Mouse (Mus musculus): ENCODE results near the gene Rnf224. TPM values are rescaled to one million over a fixed set of nuclear protein-coding genes. Genes with fewer than 3 reads are reported as not detected.

The Rnf224 gene
- total RNA-seq, 2 experiments from 2014 or later = not detected

DNA sequence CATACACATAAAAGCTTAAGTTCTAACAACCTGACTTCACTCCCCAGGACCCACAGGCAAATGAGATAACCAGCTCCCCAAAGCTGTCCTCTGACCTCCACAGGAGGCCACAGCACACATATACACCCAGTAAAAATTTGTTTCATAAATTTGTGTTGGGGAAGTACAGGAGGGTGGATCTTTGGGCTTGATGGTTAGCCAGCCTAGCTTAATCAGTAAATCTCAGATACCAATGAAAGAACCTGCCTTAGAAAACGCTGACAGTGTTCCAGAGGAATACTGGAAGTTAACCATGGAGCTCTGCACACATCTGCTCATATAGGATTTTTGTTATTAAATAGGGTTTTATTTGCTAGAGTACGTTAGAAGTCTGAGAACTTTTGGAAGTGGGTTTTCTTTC is 18.9 kb downstream of the Rnf224 start:
- DNase-seq = no peak
- no peak for TF ChIP-seq CTCF (IDR thresholded peaks at IDR 0.05)
- H3K27ac ChIP-seq = no peak overlapping the region
- H3K4me3 ChIP-seq = no peak overlapping the region
- intact Hi-C loops (cut with DNase I) = no loop called here

DNA sequence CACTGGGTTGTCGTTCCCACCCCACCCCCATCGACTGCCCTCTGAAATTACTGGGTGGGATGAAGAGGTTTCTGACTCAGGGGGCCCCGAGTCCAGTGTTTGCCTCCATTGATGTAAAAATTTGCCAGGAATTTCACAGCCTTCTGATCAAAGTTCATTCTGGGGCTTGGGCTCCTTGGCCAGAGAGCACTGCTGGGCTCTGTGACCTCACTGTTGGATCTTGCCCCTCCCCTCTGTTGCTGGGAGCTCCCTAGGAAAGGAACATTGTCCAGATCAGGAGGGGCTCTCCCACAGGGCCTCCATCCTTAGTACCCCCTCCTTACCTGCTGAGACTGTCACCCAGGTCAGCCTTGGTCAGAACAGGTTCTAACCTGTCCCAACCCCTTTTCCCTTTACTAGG is 22.1 kb downstream of the Rnf224 start, which contains the start of gene Stpg3:
TSS of gene Stpg3 (minus strand) at position 194 of the 400 bp plus-strand sequence.
- intact Hi-C loops (cut with DNase I) = no loop called here
- no peak within 1 kb of the TSS for H3K4me3 ChIP-seq
- no peak within 1 kb of the TSS for H3K27ac ChIP-seq
- no peak for DNase-seq
- TF ChIP-seq CTCF (IDR thresholded peaks at IDR 0.05) = no peak

DNA sequence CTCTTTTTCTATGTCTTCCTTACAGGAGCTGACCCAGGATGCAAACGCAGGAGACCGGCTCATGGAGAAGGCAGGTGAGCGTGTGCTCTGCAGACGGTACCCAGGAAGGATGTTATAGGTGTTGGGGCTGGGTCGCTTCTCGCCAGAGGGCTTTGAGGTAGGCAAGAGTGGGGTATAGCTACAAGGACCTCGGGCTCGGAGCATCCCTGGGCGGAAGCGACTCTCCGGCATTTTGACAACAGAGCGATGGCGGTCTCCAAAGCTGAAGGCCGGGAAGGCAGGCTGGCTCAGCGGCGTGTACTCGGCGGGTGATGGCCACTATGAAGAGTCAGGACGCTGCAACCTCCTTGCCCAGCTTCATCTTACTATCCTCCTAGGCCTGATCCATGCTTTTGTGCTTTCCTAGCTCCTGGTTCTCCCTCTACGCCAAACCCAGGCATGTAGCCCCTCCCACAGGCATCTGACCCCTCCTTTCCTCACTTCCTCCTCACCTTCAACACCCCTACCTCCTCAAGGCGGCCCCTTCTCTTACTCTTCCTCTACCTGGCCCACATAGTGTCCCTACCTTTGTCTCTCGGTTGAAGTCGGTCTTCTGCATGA is 23.2 kb downstream of the Rnf224 start:
- no peak overlapping the region for H3K27ac ChIP-seq
- no peak overlapping the region for H3K4me3 ChIP-seq
- intact Hi-C loops (cut with DNase I) = no loop called here
- TF ChIP-seq CTCF (IDR thresholded peaks at IDR 0.05) = no peak
- no peak for DNase-seq

DNA sequence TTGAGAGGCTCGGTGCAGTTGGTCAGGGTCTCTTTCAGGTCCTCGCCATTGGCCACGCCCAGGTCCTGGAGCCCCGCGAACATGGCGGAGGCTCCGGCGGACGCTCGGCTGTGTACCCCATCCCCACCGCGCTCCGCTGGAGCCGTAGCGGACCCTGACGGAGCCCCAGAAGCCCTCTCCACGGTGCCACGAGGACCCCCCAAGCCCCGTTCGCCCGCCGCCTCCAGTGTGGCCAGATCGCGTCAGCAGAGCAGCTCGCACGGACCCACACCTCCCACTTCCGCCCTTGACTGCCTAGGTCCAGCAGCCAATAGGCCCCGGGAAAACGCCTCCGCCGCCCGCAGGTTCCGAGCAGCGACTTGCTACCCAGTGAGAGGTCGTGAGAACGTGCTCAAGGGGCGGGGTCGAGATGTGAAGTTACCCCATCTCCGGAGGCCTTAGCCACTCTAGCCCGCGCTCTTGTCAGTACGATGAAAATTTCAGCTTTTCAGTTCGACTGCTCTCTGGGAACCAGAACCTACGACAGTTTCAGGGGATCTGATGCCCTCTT is 25.4 kb downstream of the Rnf224 start, which contains the start of gene Nelfb:
TSS of gene Nelfb (minus strand) at position 369 of the 550 bp plus-strand sequence.
- peak within 1 kb of the TSS; percentile 99 for H3K4me3 ChIP-seq
- intact Hi-C loops (cut with DNase I) = no loop called here
- DNase-seq = peak; percentile 93
- H3K27ac ChIP-seq = peak within 1 kb of the TSS; percentile 97
- TF ChIP-seq CTCF (IDR thresholded peaks at IDR 0.05) = no peak

DNA sequence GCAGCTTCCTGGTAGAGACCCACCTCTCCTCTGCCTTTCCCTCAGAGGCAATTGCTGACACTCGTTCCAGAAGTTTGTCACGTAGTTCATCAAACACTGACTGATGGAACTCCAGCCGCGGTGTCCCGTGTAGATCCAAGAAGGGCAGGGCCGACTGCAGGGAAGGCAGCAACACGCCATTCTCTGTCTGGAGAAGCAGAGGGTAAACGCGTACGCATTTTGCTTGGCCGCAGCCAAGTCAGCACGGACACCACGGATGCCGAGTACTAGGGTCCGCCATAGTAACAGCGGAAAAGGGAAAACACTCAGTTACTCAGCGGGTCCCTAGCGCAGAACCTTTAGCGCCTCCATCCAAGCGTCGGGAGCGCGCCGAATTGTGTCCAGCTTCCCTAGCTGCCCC is 25.9 kb downstream of the Rnf224 start:
- Histone ChIP-seq H3K4me3 (peak overlapping the region; percentile 99), H3K27ac (peak overlapping the region; percentile 97)
- intact Hi-C loops (cut with DNase I) = no loop called here
- DNase-seq = no peak
- no peak for TF ChIP-seq CTCF (IDR thresholded peaks at IDR 0.05)

DNA sequence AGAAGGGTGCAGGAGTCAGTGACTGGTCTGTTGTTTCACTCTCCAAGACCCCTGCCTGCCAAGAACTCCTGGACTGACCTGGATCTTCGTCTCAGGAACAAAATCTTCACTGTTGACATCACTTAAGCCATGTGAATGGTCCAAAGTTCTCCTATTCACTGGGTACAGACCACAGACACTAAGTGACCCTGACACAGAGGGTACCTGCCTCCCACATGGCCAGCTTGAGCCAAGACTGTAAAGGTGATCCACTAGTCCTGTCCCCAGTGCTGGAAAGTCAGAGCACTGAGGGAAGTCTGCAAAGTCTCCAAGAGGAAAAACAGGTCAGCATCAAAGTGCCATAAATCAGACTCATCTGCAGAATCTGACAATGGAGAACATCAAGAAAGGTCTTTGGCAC is 29.0 kb downstream of the Rnf224 start:
- DNase-seq = no peak
- intact Hi-C loops (cut with DNase I) = no loop called here
- Histone ChIP-seq H3K4me3 (no peak overlapping the region), H3K27ac (no peak overlapping the region)
- TF ChIP-seq CTCF (IDR thresholded peaks at IDR 0.05) = no peak

DNA sequence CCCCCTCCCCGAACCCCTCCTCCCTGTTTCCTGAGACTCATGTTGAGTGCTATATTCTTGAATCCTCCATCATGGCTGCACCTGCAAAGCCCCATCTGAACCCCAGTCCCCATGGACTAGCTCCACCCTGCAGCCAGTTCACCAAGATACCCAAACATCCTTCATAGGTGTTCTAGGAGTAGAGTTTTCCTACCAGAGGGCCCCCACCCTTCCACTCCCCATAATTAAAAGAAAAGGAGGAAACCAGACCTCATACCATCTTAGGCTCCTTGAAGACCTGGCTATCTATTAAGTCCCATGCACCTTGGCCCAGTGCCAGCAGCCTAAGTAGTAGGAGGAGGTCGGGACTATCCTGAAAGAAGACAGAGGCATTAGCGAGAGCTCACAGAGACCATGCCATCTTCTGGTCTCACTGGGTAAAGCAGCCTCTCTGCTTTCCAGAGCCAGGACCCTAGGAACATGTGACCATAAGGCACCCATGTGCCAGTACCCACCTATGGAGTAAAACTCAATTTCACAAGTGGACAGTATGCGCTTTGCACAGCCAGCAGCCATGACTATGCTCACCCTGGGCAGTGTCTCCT is 32.9 kb downstream of the Rnf224 start:
- Histone ChIP-seq H3K27ac (no peak overlapping the region), H3K4me3 (no peak overlapping the region)
- no peak for DNase-seq
- intact Hi-C loops (cut with DNase I) = no loop called here
- TF ChIP-seq CTCF (IDR thresholded peaks at IDR 0.05) = no peak

DNA sequence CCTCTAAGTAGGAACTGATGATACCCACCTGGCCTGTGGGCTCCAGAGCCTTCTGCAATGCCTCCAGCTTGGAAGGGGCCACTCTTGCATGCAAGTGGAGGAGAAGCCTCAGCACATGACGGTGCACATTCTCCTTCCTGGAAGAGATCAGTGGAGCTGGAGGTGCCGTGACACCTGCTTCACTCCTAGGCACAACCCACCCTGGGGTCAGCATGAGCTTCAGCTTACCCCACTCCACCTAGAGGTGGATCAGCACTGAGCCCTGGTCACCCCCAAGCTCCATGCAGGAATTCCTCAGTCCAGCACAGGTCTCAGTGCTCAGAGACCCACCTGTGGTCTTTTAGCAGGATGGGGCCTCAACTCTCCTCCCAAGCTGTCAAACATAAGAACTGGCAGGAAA is 36.0 kb downstream of the Rnf224 start:
- Histone ChIP-seq H3K27ac (no peak overlapping the region), H3K4me3 (no peak overlapping the region)
- TF ChIP-seq CTCF (IDR thresholded peaks at IDR 0.05) = no peak
- DNase-seq = no peak
- intact Hi-C loops (cut with DNase I) = no loop called here

DNA sequence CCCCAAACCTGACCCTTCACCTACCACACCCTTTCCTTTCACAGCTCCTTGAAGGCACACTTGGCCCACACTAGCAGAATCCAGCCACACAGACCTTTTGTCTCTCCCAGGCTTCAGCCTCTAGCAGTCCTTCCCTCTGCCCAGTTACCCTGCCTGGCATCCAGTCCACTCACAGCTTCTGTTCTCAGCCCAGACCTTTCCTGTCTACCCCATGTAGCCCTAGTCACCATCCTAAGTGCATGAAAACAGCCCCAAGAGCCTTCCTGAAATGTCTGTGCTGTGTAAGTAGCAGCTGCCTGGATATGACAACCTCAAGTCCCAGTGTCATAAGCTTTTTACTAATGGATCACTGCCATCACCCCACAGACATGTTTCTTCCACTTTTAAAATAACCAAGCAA is 38.6 kb downstream of the Rnf224 start:
- DNase-seq = no peak
- H3K4me3 ChIP-seq = no peak overlapping the region
- no peak for TF ChIP-seq CTCF (IDR thresholded peaks at IDR 0.05)
- H3K27ac ChIP-seq = peak overlapping the region; percentile 86
- intact Hi-C loops (cut with DNase I) = no loop called here

DNA sequence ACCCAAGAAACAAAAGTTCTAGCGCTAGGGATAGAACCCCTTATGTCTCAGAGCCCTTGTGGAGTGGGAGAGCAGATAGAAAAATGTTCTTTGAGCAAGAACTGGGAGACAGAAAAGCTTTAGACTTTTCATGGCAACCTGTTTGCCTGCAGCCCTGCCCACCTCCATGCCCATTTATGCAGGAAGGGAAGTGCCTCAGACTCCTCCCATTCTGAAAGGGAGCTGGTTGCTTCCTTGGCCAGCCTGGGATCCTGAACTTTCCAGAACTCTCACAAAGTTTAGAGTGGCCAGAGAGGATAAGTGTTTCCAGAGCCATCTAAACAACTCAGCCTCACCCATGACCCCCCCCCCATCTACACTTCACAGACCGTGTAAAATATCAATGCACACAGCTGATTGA is 39.4 kb downstream of the Rnf224 start:
- intact Hi-C loops (cut with DNase I) = no loop called here
- Histone ChIP-seq H3K4me3 (peak overlapping the region; percentile 69), H3K27ac (peak overlapping the region; percentile 86)
- no peak for DNase-seq
- no peak for TF ChIP-seq CTCF (IDR thresholded peaks at IDR 0.05)

DNA sequence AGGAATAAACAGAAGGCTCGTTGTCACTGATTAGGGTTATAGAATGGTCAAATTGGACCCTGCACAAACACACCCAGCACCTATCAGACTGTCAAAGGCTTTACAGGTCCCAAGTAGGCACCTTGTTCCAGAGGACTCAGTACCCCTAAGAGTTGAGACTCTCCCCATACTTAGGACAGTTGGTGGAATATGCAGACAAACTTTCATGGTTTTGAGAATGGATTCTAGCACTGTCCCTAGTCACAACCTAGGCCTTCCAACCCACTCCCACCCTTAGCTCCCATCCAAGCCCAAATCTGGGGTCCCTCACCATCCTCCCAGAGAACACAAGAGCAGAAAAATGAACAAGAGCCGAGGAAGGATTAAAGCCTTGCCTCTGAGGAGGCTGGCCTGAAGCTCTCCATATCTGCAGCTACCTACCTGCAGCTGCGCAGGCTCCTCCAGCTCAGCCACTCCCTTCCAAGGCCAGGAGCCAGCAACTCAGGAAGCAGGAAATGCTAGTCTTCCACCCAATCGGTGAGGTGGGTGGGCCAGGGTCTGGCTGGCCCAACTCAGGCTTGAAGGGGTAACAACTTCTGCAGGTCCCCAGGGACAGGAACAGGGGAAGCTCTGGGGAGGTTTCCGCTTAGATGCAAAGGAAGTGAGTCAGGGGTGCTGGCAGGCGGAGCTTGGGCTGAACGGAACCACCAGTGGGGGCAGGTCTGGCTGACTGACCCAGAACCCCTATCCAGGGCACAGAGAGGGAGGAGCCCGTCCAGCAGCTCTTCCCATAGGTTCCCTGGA is 40.2 kb downstream of the Rnf224 start, which contains the start of gene Tor4a:
TSS of gene Tor4a (minus strand) at position 715 of the 783 bp plus-strand sequence.
- Histone ChIP-seq H3K27ac (peak within 1 kb of the TSS; percentile 86), H3K4me3 (peak within 1 kb of the TSS; percentile 69)
- no peak; the same call in 1 of the 2 replicates for TF ChIP-seq CTCF (IDR thresholded peaks at IDR 0.05)
- intact Hi-C loops (cut with DNase I) = no loop called here
- DNase-seq = peak; percentile 78

DNA sequence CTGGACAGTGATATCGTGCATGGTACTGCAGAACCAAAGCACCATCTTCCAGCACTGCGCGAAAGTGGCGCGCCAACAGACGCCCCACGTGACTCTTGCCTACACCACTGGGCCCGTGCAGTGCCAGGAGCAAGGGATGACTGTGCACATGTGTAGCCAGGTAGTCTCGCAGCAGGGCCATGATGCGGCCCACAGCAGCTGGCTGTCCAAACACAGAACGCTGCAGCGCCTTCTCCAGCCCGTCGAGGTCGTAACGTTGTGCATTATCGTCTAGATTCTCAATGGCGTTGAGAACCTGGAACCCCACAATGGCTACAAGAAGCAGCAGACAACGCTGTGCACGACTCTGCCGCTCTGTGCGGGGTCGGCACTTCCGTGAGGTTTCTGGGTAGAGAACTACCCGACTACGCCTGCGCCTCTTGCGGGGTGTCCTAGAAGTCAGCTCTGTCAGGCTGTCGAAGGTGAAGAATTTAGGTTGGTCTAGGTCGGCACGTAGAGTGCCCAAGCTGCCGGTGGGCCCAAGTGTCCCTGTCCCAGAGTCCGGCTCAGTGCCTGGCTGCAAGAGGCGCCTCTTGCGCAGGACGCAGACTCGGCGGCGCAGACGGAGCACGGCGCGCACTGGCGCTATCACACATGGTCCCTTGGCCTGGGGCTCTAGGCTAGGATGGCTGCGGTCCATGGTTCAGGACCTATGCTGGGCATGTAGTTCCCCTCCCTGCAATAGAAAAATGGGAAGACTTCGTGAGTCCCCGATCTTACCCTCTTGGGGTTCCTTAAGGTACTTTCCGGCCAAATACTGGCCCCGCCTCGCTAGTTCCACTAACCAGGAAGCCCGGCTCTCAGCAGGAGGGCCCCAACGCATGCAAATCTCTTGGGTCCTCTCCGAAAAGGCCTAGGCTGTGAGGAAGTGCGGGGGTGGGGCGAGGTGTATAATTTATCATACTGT is 41.1 kb downstream of the Rnf224 start:
- intact Hi-C loops (cut with DNase I) = loop anchor here (2.0 kb wide), 1 partner anchor 59 kb away; the partner anchor contains the start of gene Tmem203
- peak; percentile 63 for DNase-seq
- Histone ChIP-seq H3K4me3 (peak overlapping the region; percentile 69), H3K27ac (peak overlapping the region; percentile 86)
- TF ChIP-seq CTCF (IDR thresholded peaks at IDR 0.05) = no peak

Measured in gastrocnemius, adult 2 months (tissue).